Mouse (Mus musculus): Measurements from ENCODE around the gene Gm853. TPM values are rescaled to one million over a fixed set of nuclear protein-coding genes. Genes with fewer than 3 reads are reported as not detected.
"Not testable (repeated sequence)": the region's sequence is repeated elsewhere in the genome, so short reads cannot be mapped to it uniquely, and the experiment has no call there.

The Gm853 gene
- polyA plus RNA-seq, 1 experiment from 2014 or later: not detected

GRCm38 (mm10) chr4:130248636-130249035 is 26.4 kb upstream of the Gm853 start:
- no peak overlapping the region for H3K27ac ChIP-seq
- no peak overlapping the region for H3K4me2 ChIP-seq
- no peak overlapping the region for H3K4me3 ChIP-seq (replicated peaks)
- H3K9me3 ChIP-seq: no peaks in the 10 kb centered on the region
- H3K36me3 ChIP-seq (replicated peaks): peaks cover 26% of the 10 kb centered on the region
- no peaks in the 10 kb centered on the region for H3K27me3 ChIP-seq
- no peaks in the 10 kb centered on the region for H3K4me1 ChIP-seq
- H3K9ac ChIP-seq: no peak overlapping the region
- whole genome bisulfite sequencing: 53% methylated on average over 3 of the region's 3 CpGs
- no peak for ATAC-seq (ENCODE audit: low FRiP score)

GRCm38 (mm10) chr4:130246132-130246531 is 23.9 kb upstream of the Gm853 start:
- Histone ChIP-seq H3K9ac (no peak overlapping the region), H3K27me3 (no peaks in the 10 kb centered on the region), H3K36me3 (replicated peaks) (peaks cover 7% of the 10 kb centered on the region), H3K9me3 (no peaks in the 10 kb centered on the region), H3K4me1 (no peaks in the 10 kb centered on the region), H3K4me3 (replicated peaks) (no peak overlapping the region), H3K27ac (no peak overlapping the region), H3K4me2 (no peak overlapping the region)
- WGBS: 1% methylated on average over 6 of the region's 6 CpGs
- ATAC-seq (ENCODE audit: low FRiP score): no peak

- Histone ChIP-seq H3K9ac (no peak overlapping the region), H3K4me3 (replicated peaks) (no peak overlapping the region), H3K27ac (no peak overlapping the region), H3K27me3 (no peaks in the 10 kb centered on the region), H3K4me2 (no peak overlapping the region), H3K9me3 (no peaks in the 10 kb centered on the region), H3K36me3 (replicated peaks) (peaks cover under 1% of the 10 kb centered on the region; the same call in 1 of the 2 replicates), H3K4me1 (no peaks in the 10 kb centered on the region)
- 86% methylated on average over 8 of the region's 8 CpGs for WGBS
- no peak for ATAC-seq (ENCODE audit: low FRiP score)
These were observed 22.5 kb upstream of the Gm853 start for GRCm38 (mm10) chr4:130244749-130245148.

- H3K4me3 ChIP-seq (replicated peaks); H3K9ac ChIP-seq; H3K27ac ChIP-seq; H3K4me1 ChIP-seq; H3K9me3 ChIP-seq; ATAC-seq (ENCODE audit: low FRiP score); H3K4me2 ChIP-seq; H3K27me3 ChIP-seq; H3K36me3 ChIP-seq (replicated peaks): not testable (repeated sequence)
- WGBS: 74% methylated on average over 1 of the region's 1 CpGs
These were observed 21.4 kb upstream of the Gm853 start for GRCm38 (mm10) chr4:130243621-130244020.

- no peak overlapping the region for H3K27ac ChIP-seq
- no peak overlapping the region for H3K4me3 ChIP-seq (replicated peaks)
- 90% methylated on average over 5 of the region's 5 CpGs for WGBS
- H3K9ac ChIP-seq: no peak overlapping the region
- H3K9me3 ChIP-seq: no peaks in the 10 kb centered on the region
- ATAC-seq (ENCODE audit: low FRiP score): no peak
- H3K27me3 ChIP-seq: no peaks in the 10 kb centered on the region
- H3K4me2 ChIP-seq: no peak overlapping the region
- H3K36me3 ChIP-seq (replicated peaks): no peaks in the 10 kb centered on the region
- no peaks in the 10 kb centered on the region for H3K4me1 ChIP-seq
These were observed 20.8 kb upstream of the Gm853 start for GRCm38 (mm10) chr4:130242956-130243355.

GRCm38 (mm10) chr4:130240695-130241094 is 18.5 kb upstream of the Gm853 start:
- no peaks in the 10 kb centered on the region for H3K4me1 ChIP-seq
- no peak overlapping the region for H3K4me3 ChIP-seq (replicated peaks)
- H3K4me2 ChIP-seq: no peak overlapping the region
- ATAC-seq (ENCODE audit: low FRiP score): no peak
- WGBS: 32% methylated on average over 5 of the region's 5 CpGs
- no peaks in the 10 kb centered on the region for H3K36me3 ChIP-seq (replicated peaks)
- H3K9me3 ChIP-seq: no peaks in the 10 kb centered on the region
- no peak overlapping the region for H3K27ac ChIP-seq
- no peak overlapping the region for H3K9ac ChIP-seq
- H3K27me3 ChIP-seq: no peaks in the 10 kb centered on the region

- H3K27ac ChIP-seq: no peak overlapping the region
- no peak overlapping the region for H3K4me3 ChIP-seq (replicated peaks)
- H3K9ac ChIP-seq: no peak overlapping the region
- H3K36me3 ChIP-seq (replicated peaks): no peaks in the 10 kb centered on the region
- H3K27me3 ChIP-seq: no peaks in the 10 kb centered on the region
- H3K9me3 ChIP-seq: no peaks in the 10 kb centered on the region
- ATAC-seq (ENCODE audit: low FRiP score): no peak
- H3K4me2 ChIP-seq: no peak overlapping the region
- 85% methylated on average over 4 of the region's 4 CpGs for WGBS
- no peaks in the 10 kb centered on the region for H3K4me1 ChIP-seq
These were observed 15.4 kb upstream of the Gm853 start for GRCm38 (mm10) chr4:130237607-130238006.

GRCm38 (mm10) chr4:130236361-130236760 is 14.2 kb upstream of the Gm853 start:
- WGBS: 74% methylated on average over 8 of the region's 8 CpGs
- Histone ChIP-seq H3K27ac (no peak overlapping the region), H3K4me1 (no peaks in the 10 kb centered on the region), H3K27me3 (no peaks in the 10 kb centered on the region), H3K4me2 (no peak overlapping the region), H3K4me3 (replicated peaks) (no peak overlapping the region), H3K9me3 (no peaks in the 10 kb centered on the region), H3K36me3 (replicated peaks) (no peaks in the 10 kb centered on the region), H3K9ac (no peak overlapping the region)
- no peak for ATAC-seq (ENCODE audit: low FRiP score)

GRCm38 (mm10) chr4:130224071-130224470 is 1.9 kb upstream of the Gm853 start:
- Histone ChIP-seq H3K9ac (no peak overlapping the region), H3K27me3 (peaks cover 3% of the 10 kb centered on the region; the same call in 1 of the 2 replicates), H3K36me3 (replicated peaks) (no peaks in the 10 kb centered on the region), H3K27ac (no peak overlapping the region), H3K4me1 (no peaks in the 10 kb centered on the region), H3K4me2 (no peak overlapping the region), H3K4me3 (replicated peaks) (no peak overlapping the region), H3K9me3 (no peaks in the 10 kb centered on the region)
- ATAC-seq (ENCODE audit: low FRiP score): no peak

GRCm38 (mm10) chr4:130220176-130220575 is 2.0 kb downstream of the Gm853 start:
- no peak overlapping the region for H3K4me2 ChIP-seq
- no peaks in the 10 kb centered on the region for H3K36me3 ChIP-seq (replicated peaks)
- WGBS: 82% methylated on average over 9 of the region's 9 CpGs
- H3K27ac ChIP-seq: no peak overlapping the region
- peaks cover 7% of the 10 kb centered on the region; the same call in 1 of the 2 replicates for H3K27me3 ChIP-seq
- H3K9me3 ChIP-seq: no peaks in the 10 kb centered on the region
- H3K4me1 ChIP-seq: no peaks in the 10 kb centered on the region
- H3K4me3 ChIP-seq (replicated peaks): no peak overlapping the region
- no peak for ATAC-seq (ENCODE audit: low FRiP score)
- H3K9ac ChIP-seq: no peak overlapping the region

- no peak overlapping the region for H3K4me3 ChIP-seq (replicated peaks)
- H3K4me1 ChIP-seq: no peaks in the 10 kb centered on the region
- H3K9ac ChIP-seq: no peak overlapping the region
- H3K9me3 ChIP-seq: no peaks in the 10 kb centered on the region
- ATAC-seq (ENCODE audit: low FRiP score): no peak
- 89% methylated on average over 8 of the region's 8 CpGs for WGBS
- H3K27me3 ChIP-seq: 0 out of 2 replicates have a peak, but pooled peaks cover 4% of the 10 kb centered on the region
- H3K27ac ChIP-seq: no peak overlapping the region
- H3K36me3 ChIP-seq (replicated peaks): no peaks in the 10 kb centered on the region
- no peak overlapping the region for H3K4me2 ChIP-seq
These were observed 6.8 kb downstream of the Gm853 start for GRCm38 (mm10) chr4:130215392-130215791.

- WGBS: 81% methylated on average over 10 of the region's 10 CpGs
- Histone ChIP-seq H3K9ac (no peak overlapping the region), H3K4me2 (no peak overlapping the region), H3K9me3 (no peaks in the 10 kb centered on the region), H3K4me3 (replicated peaks) (no peak overlapping the region), H3K36me3 (replicated peaks) (no peaks in the 10 kb centered on the region), H3K27me3 (0 out of 2 replicates have a peak, but pooled peaks cover 4% of the 10 kb centered on the region), H3K27ac (no peak overlapping the region), H3K4me1 (no peaks in the 10 kb centered on the region)
- ATAC-seq (ENCODE audit: low FRiP score): no peak
These were observed 8.3 kb downstream of the Gm853 start for GRCm38 (mm10) chr4:130213857-130214256.

- Histone ChIP-seq H3K4me2 (no peak overlapping the region), H3K4me3 (replicated peaks) (no peak overlapping the region), H3K4me1 (no peaks in the 10 kb centered on the region), H3K27me3 (0 out of 2 replicates have a peak, but pooled peaks cover 4% of the 10 kb centered on the region), H3K27ac (no peak overlapping the region), H3K9ac (no peak overlapping the region), H3K36me3 (replicated peaks) (no peaks in the 10 kb centered on the region), H3K9me3 (0 out of 2 replicates have a peak, but pooled peaks cover 3% of the 10 kb centered on the region)
- no peak for ATAC-seq (ENCODE audit: low FRiP score)
- WGBS: 89% methylated on average over 4 of the region's 4 CpGs
These were observed 9.0 kb downstream of the Gm853 start for GRCm38 (mm10) chr4:130213197-130213596.
